9 mouse cellular contexts compared by ENCODE assay signal in the genomic region with DNA sequence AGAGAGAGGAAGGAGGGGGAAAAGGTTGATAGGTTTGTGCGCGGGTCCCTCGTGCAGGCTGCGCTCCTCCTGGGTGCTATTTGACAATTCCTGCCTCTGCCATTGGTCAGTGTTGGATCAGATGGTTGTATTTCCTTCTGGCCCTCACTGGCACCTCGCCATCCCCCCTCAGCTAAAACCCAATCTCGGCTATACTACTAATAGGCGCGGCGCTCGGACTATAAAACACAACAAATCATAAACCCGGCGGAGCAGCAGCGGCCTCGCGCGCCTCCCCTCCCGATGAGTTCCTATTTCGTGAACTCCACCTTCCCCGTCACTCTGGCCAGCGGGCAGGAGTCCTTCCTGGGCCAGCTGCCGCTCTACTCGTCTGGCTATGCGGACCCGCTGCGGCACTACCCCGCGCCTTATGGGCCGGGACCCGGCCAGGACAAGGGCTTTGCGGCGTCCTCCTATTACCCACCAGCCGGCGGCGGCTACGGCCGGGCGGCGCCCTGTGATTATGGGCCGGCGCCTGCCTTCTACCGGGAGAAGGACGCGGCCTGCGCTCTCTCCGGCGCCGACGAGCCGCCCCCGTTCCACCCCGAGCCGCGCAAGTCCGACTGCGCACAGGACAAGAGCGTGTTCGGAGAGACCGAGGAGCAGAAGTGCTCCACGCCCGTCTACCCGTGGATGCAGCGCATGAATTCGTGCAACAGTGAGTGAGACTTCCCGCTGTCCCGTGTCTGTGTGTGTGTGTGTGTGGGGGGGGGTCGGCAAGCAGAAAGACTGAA. TPM values are rescaled to one million over a fixed set of nuclear protein-coding genes. Genes with fewer than 3 reads are reported as not detected.
DNase-seq lines count a peak whose midpoint lies in the region; ATAC-seq and TF ChIP-seq lines count a peak whose summit lies in the region.
"Had no signal": no experiment of that assay in that cellular context is flagged by ENCODE, and none has a peak within 500 bp of the region (broad histone marks: within the 10 kb centered on the region; RNA-seq: fewer than 3 reads in every experiment).

No protein-coding gene starts in this region.

- WGBS in heart, embryonic 15.5 days: under 1% methylated on average over 66 of the region's 66 CpGs
- 2% methylated on average over 63 of the region's 66 CpGs for WGBS in heart, postnatal 0 days
- under 1% methylated on average over 66 of the region's 66 CpGs for WGBS in neural tube, embryonic 11.5 days

- no peak overlapping the region for H3K27ac ChIP-seq in heart, embryonic 15.5 days
- H3K27ac ChIP-seq in heart, postnatal 0 days (ENCODE audit: low read depth): no peak overlapping the region
- H3K27ac ChIP-seq in neural tube, embryonic 11.5 days (ENCODE audit: low read depth, low read length): peak overlapping the region; percentile 100
- H3K27ac ChIP-seq: midbrain, embryonic 12.5 days had no signal

- H3K9me3 ChIP-seq in heart, embryonic 15.5 days (replicated peaks): no peaks in the 10 kb centered on the region
- H3K9me3 ChIP-seq in heart, postnatal 0 days (replicated peaks; ENCODE audit: control insufficient read depth, low read length): no peaks in the 10 kb centered on the region
- no peaks in the 10 kb centered on the region for H3K9me3 ChIP-seq in neural tube, embryonic 11.5 days (ENCODE audit: control insufficient read depth, low read length)
- H3K9me3 ChIP-seq: midbrain, embryonic 12.5 days had no signal

- TF ChIP-seq EP300 in heart, postnatal 0 days (IDR thresholded peaks at IDR 0.05; ENCODE audit: low read depth): no peak

- H3K9ac ChIP-seq in heart, embryonic 15.5 days: peak overlapping the region; percentile 29; the same call in 1 of the 2 replicates
- H3K9ac ChIP-seq in heart, postnatal 0 days (replicated peaks; ENCODE audit: low read depth, low read length): no peak overlapping the region; the same call in 1 of the 2 replicates
- peak overlapping the region; percentile 100 for H3K9ac ChIP-seq in neural tube, embryonic 11.5 days (ENCODE audit: low read length)
- H3K9ac ChIP-seq: midbrain, embryonic 12.5 days had no signal

- no peak for ATAC-seq in heart, embryonic 15.5 days (replicated peaks; ENCODE audit: insufficient number of reproducible peaks, insufficient read depth, low FRiP score, low read depth)
- no peak; the same call in 1 of the 2 replicates for ATAC-seq in heart, postnatal 0 days (ENCODE audit: insufficient read depth, low read depth)
- no peak for ATAC-seq in neural tube, embryonic 11.5 days (ENCODE audit: insufficient read depth, low FRiP score, low TSS enrichment)

- no peaks in the 10 kb centered on the region for H3K36me3 ChIP-seq in heart, embryonic 15.5 days
- H3K36me3 ChIP-seq in heart, postnatal 0 days (replicated peaks; ENCODE audit: control insufficient read depth, insufficient read depth, low read length): no peaks in the 10 kb centered on the region
- H3K36me3 ChIP-seq in neural tube, embryonic 11.5 days (ENCODE audit: control insufficient read depth, insufficient read depth, low read length): no peaks in the 10 kb centered on the region
- H3K36me3 ChIP-seq: midbrain, embryonic 12.5 days had no signal

- DNase-seq in heart, postnatal 4 days: no peak
- DNase-seq in heart, postnatal 0 days (ENCODE audit: low spot score): no peak
- peak; percentile 93 to 94 for DNase-seq in kidney, postnatal 36 days
- no peak for DNase-seq in neural tube, embryonic 11.5 days (ENCODE audit: low spot score)
- DNase-seq in layer of hippocampus, adult 18-20 months (ENCODE audit: low spot score in 2 of 2): no peak
- no peak for DNase-seq in frontal cortex, postnatal 25 days (ENCODE audit: low spot score in 2 of 2)
- DNase-seq in cerebellum, adult 11 months: no peak

- peaks cover 26% of the 10 kb centered on the region for H3K4me1 ChIP-seq in heart, embryonic 15.5 days (replicated peaks)
- H3K4me1 ChIP-seq in heart, postnatal 0 days (ENCODE audit: control insufficient read depth, insufficient read depth): no peaks in the 10 kb centered on the region
- H3K4me1 ChIP-seq in neural tube, embryonic 11.5 days (ENCODE audit: control insufficient read depth, insufficient read depth, low read length): peaks cover 20% of the 10 kb centered on the region

- H3K4me2 ChIP-seq in heart, embryonic 15.5 days: peak overlapping the region; percentile 60
- peak overlapping the region; percentile 42 for H3K4me2 ChIP-seq in heart, postnatal 0 days (ENCODE audit: low read depth, low read length)
- H3K4me2 ChIP-seq in neural tube, embryonic 11.5 days (ENCODE audit: low read depth): peak overlapping the region; percentile 100
- H3K4me2 ChIP-seq: midbrain, embryonic 12.5 days had no signal

- H3K27me3 ChIP-seq in heart, embryonic 15.5 days: peaks cover 100% of the 10 kb centered on the region
- H3K27me3 ChIP-seq in heart, postnatal 0 days (ENCODE audit: control insufficient read depth, insufficient read depth, low read length): peaks cover 100% of the 10 kb centered on the region
- H3K27me3 ChIP-seq in neural tube, embryonic 11.5 days (ENCODE audit: control insufficient read depth, insufficient read depth, low read length): 0 out of 2 replicates have a peak, but pooled peaks cover 2% of the 10 kb centered on the region

- H3K4me3 ChIP-seq in heart, embryonic 15.5 days: peak overlapping the region; percentile 42
- H3K4me3 ChIP-seq in heart, postnatal 0 days (ENCODE audit: low read depth, low read length): peak overlapping the region; percentile 30
- peak overlapping the region; percentile 96 for H3K4me3 ChIP-seq in neural tube, embryonic 11.5 days (ENCODE audit: low read depth, low read length)
- H3K4me3 ChIP-seq: midbrain, embryonic 12.5 days had no signal

- TF ChIP-seq CTCF in heart, postnatal 0 days (IDR thresholded peaks at IDR 0.05; ENCODE audit: low read depth): no peak

RNA-seq across cellular contexts. Expression of a gene that starts 4.1 kb away (rescaled TPM):
- polyA plus RNA-seq in heart, embryonic 15.5 days (2015; fragmentation: Nextera tagmentation; extraction: Ambion mirVana): 1.4 and 3.3 TPM in 2 replicates
- total RNA-seq in heart, postnatal 4 days (2021): under 1 TPM in 1 of 2 experiments, not detected in 1; 0.32 TPM
- 0.19 TPM in 1 of 2 replicates, not detected in the other for total RNA-seq in heart, postnatal 0 days (2014; rRNA removed; ENCODE audit: low replicate concordance)
- 0.08 and 0.25 TPM in 2 replicates for polyA plus RNA-seq in heart, postnatal 0 days (2015; fragmentation: Nextera tagmentation; extraction: Ambion mirVana)
- 49.0 and 49.1 TPM in 2 replicates for polyA plus RNA-seq in neural tube, embryonic 11.5 days (2014; fragmentation: Nextera tagmentation; extraction: Ambion mirVana)
- total RNA-seq in layer of hippocampus, adult 18-20 months (2021): not detected
- polyA plus RNA-seq: midbrain, embryonic 12.5 days had no signal

RNA-seq across cellular contexts. Expression of a gene that starts 6.8 kb away (rescaled TPM):
- 0.49 and 1.2 TPM in 2 replicates for polyA plus RNA-seq in heart, embryonic 15.5 days (2015; fragmentation: Nextera tagmentation; extraction: Ambion mirVana)
- total RNA-seq in heart, postnatal 4 days (2021): not detected
- total RNA-seq in heart, postnatal 0 days (2014; rRNA removed; ENCODE audit: low replicate concordance): not detected in 2 replicates
- polyA plus RNA-seq in heart, postnatal 0 days (2015; fragmentation: Nextera tagmentation; extraction: Ambion mirVana): not detected in 2 replicates
- polyA plus RNA-seq in neural tube, embryonic 11.5 days (2014; fragmentation: Nextera tagmentation; extraction: Ambion mirVana): 81.4 and 87.2 TPM in 2 replicates
- not detected for total RNA-seq in layer of hippocampus, adult 18-20 months (2021)
- polyA plus RNA-seq: midbrain, embryonic 12.5 days had no signal

RNA-seq across cellular contexts. Expression of a gene that starts 12.7 kb away (rescaled TPM):
- 0.25 and 0.32 TPM in 2 replicates for polyA plus RNA-seq in heart, embryonic 15.5 days (2015; fragmentation: Nextera tagmentation; extraction: Ambion mirVana)
- total RNA-seq in heart, postnatal 4 days (2021): under 1 TPM in 1 of 2 experiments, not detected in 1; 0.24 TPM
- total RNA-seq in heart, postnatal 0 days (2014; rRNA removed; ENCODE audit: low replicate concordance): not detected in 2 replicates
- 0.20 TPM in 1 of 2 replicates, not detected in the other for polyA plus RNA-seq in heart, postnatal 0 days (2015; fragmentation: Nextera tagmentation; extraction: Ambion mirVana)
- polyA plus RNA-seq in neural tube, embryonic 11.5 days (2014; fragmentation: Nextera tagmentation; extraction: Ambion mirVana): 65.5 and 65.9 TPM in 2 replicates
- total RNA-seq in layer of hippocampus, adult 18-20 months (2021): not detected
- polyA plus RNA-seq: midbrain, embryonic 12.5 days had no signal

RNA-seq across cellular contexts. Expression of a gene that starts 17.4 kb away (rescaled TPM):
- polyA plus RNA-seq in heart, embryonic 15.5 days (2015; fragmentation: Nextera tagmentation; extraction: Ambion mirVana): 0.08 TPM in 1 of 2 replicates, not detected in the other
- total RNA-seq in heart, postnatal 4 days (2021): not detected
- total RNA-seq in heart, postnatal 0 days (2014; rRNA removed; ENCODE audit: low replicate concordance): not detected in 2 replicates
- polyA plus RNA-seq in heart, postnatal 0 days (2015; fragmentation: Nextera tagmentation; extraction: Ambion mirVana): not detected in 2 replicates
- 27.9 and 28.2 TPM in 2 replicates for polyA plus RNA-seq in neural tube, embryonic 11.5 days (2014; fragmentation: Nextera tagmentation; extraction: Ambion mirVana)
- not detected for total RNA-seq in layer of hippocampus, adult 18-20 months (2021)
- polyA plus RNA-seq: midbrain, embryonic 12.5 days had no signal

RNA-seq across cellular contexts. Expression of a gene that starts 19.0 kb away (rescaled TPM):
- polyA plus RNA-seq in heart, embryonic 15.5 days (2015; fragmentation: Nextera tagmentation; extraction: Ambion mirVana): 0.31 and 0.70 TPM in 2 replicates
- total RNA-seq in heart, postnatal 4 days (2021): 1 to 10 TPM in 1 of 2 experiments, under 1 TPM in 1; 0.74 to 1.0 TPM
- 0.39 and 2.3 TPM in 2 replicates for total RNA-seq in heart, postnatal 0 days (2014; rRNA removed; ENCODE audit: low replicate concordance)
- 0.19 and 0.25 TPM in 2 replicates for polyA plus RNA-seq in heart, postnatal 0 days (2015; fragmentation: Nextera tagmentation; extraction: Ambion mirVana)
- 3.1 and 3.8 TPM in 2 replicates for polyA plus RNA-seq in neural tube, embryonic 11.5 days (2014; fragmentation: Nextera tagmentation; extraction: Ambion mirVana)
- total RNA-seq in layer of hippocampus, adult 18-20 months (2021): not detected
- polyA plus RNA-seq: midbrain, embryonic 12.5 days had no signal

Comparison
In these comparisons a context has a peak if more than half of its experiments do, and no peak if none do; other contexts are left out.
1. H3K4me2 ChIP-seq: peak in every context shown above with its lines; median percentile 100 in neural tube, embryonic 11.5 days; 60 in heart, embryonic 15.5 days; 42 in heart, postnatal 0 days.
2. H3K4me3 ChIP-seq: peak in every context shown above with its lines; median percentile 96 in neural tube, embryonic 11.5 days; 42 in heart, embryonic 15.5 days; 30 in heart, postnatal 0 days.
3. DNase-seq: peak in kidney, postnatal 36 days (2 of 2); none in heart, postnatal 4 days (single experiment), heart, postnatal 0 days (single experiment), neural tube, embryonic 11.5 days (single experiment), layer of hippocampus, adult 18-20 months (0 of 2), frontal cortex, postnatal 25 days (0 of 2) and cerebellum, adult 11 months (single experiment).